Mouse (Mus musculus): Measurements from ENCODE around the gene Irf7.
A peak's percentile ranks its signal among the peaks of the same experiment; 100 is the strongest.
"Not testable (repeated sequence)": the region's sequence is repeated elsewhere in the genome, so short reads cannot be mapped to it uniquely, and the experiment has no call there.

The Irf7 gene

DNA sequence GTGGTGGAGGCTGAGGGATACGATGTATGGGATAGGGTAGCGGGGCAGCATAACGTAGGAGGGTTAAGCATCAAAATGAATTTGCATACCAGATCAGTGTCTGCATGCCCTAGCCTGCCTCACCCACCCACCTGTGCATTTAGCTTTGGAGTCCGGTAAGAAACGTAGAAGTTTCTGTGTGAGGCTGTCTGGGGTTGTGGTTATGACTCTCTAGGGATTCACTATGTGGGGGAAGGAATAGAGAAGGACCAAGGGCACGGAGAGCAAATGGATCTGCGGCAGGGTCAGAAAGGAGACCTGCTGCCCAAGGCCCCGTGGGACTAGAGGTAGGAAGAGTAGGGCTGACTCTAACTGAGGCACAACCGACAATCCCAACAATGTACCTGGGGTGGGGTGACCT lies 9.1 kb upstream of the Irf7 start:
- DNase-seq (ENCODE audit: low read depth, low spot score): no peak

GRCm38 (mm10) chr7:141270631-141271030 lies 4.3 kb upstream of the Irf7 start:
- DNase-seq (ENCODE audit: low read depth, low spot score): no peak

DNA sequence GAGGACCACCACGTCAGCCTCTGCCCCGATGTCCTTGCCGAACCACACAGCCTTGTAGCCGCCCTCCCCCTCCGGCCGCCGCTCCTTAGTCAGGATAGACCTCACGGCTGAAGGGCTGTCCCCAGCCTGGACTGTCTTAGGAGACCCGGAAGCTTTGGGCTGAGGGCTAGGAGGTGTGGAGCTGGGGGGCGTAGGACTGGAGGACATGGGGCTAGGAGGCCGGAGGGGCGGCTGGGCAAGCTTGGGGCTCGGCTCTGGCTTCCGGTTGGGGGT lies 2.9 kb upstream of the Irf7 start:
- no peak for DNase-seq (ENCODE audit: low read depth, low spot score)

DNA sequence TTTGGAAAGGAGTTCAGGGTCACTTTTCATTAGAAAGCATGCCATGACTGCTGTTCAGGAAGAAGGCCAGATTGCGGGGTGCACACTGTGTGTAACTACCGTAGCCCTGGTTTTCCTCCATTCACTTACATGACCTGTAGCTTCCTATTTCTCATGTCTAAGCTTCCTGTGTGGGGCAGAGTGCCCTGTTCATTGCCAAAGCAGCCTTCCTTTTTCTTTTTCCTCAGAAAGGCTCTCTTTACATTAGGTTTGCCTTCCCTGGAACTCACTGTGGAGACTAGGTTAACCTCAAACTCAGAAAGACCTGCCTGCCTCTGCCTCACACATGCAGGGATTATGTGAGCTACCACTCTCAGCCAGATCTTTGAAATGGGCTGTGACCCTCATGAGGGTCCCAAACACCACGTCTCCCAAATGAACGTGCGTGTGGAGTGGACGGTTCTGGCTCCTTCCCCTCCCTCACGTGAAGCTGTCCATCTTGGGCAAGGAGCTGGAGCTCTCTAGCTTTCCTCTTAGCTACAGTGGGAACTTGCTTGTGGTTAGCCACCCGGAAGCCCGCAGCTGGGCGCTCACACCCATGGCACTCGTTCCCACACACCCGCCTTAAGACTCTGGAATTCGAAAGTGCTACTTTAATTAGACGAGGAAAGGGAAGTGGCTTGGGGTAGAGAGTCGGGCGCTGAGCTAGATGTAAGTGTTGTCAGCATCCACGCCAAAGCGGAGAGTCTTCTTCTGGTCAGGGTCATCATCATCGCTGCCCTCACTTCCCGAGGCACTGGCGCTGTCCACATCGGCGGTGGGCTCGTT lies 2.4 kb upstream of the Irf7 start:
- DNase-seq (ENCODE audit: low read depth, low spot score): no peak

GRCm38 (mm10) chr7:141265411-141265738 lies 906 bp downstream of the Irf7 start:
- no peak for DNase-seq (ENCODE audit: low read depth, low spot score)

- DNase-seq (ENCODE audit: low read depth, low spot score): peak; percentile 39
Observed at GRCm38 (mm10) chr7:141264761-141265410, 1.4 kb downstream of the Irf7 start.

DNA sequence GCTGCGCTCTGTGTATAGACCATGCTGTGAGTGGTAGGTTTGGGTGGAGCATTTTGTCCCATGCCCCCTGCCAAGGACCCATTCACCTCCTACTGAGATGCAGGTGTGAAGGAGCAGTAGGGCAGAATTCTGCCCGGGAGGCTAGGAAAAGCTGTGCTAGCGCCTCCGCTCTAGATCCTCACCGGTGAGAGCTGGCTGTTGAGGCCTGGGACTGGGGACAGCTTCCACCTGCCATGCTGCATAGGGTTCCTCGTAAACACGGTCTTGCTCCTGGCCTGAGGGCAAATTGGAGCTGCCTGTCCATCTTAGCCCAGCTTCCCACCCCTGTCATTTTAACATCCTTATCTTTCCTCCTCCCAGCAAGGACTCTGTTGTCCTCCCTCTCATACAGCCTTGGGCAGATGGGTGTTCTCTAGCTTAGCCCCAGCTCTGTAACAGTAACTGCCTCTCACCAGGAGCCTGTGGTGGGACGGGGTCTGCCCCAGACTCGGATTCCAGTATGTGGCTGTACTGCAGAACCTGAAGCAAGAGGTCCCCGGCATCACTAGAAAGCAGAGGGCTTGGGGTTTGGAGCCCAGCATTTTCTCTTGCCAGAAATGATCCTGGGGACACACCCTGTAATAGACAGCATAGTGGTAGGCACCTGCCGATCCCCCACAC lies 2.1 kb downstream of the Irf7 start:
- DNase-seq (ENCODE audit: low read depth, low spot score): no peak

GRCm38 (mm10) chr7:141263640-141264039 lies 2.6 kb downstream of the Irf7 start:
- DNase-seq (ENCODE audit: low read depth, low spot score): peak; percentile 21

DNA sequence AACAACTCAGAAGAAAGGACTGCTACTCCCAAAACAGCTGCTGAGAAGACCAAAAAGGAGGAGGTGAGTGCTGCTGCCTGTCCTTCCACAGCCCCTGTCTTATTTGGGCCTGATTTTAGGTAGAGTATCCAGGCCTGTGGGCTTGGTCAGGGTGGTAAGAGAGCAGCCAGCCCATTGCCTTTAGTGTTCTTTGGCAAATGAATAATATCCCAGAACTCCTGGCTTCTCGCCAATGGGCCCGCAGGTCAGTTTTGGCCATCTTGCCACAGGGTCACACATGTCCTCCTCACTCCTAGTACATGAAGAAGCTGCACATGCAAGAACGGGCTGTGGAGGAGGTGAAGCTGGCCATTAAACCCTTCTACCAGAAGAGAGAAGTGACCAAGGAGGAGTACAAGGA lies 4.8 kb downstream of the Irf7 start:
- DNase-seq (ENCODE audit: low read depth, low spot score): no peak

DNA sequence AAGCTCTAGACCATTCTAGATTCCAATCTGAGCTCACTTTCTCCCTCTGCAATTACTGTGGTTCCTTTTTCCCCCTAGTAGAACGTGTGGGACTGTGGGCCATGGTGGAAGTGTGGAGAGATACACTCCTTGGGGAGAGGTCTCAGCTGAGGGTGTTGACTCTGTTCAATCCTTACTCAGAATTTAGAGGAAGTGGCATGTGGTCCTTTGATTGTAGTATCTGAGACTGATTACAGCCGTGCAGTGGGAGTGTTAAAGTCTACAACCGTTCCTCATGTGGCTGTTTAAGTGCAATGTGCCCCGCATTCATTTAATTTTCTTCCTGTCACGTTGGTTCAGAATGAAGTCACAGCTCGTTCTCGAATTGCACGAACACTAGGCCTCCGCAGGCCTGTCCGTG lies 10.1 kb downstream of the Irf7 start:
- DNase-seq (ENCODE audit: low read depth, low spot score): no peak

- not testable (repeated sequence) for DNase-seq (ENCODE audit: low read depth, low spot score)
Observed at GRCm38 (mm10) chr7:141250486-141250885, 15.8 kb downstream of the Irf7 start.

- peak; percentile 65 for DNase-seq (ENCODE audit: low read depth, low spot score)
Observed at GRCm38 (mm10) chr7:141231551-141231950, 34.7 kb downstream of the Irf7 start.

DNA sequence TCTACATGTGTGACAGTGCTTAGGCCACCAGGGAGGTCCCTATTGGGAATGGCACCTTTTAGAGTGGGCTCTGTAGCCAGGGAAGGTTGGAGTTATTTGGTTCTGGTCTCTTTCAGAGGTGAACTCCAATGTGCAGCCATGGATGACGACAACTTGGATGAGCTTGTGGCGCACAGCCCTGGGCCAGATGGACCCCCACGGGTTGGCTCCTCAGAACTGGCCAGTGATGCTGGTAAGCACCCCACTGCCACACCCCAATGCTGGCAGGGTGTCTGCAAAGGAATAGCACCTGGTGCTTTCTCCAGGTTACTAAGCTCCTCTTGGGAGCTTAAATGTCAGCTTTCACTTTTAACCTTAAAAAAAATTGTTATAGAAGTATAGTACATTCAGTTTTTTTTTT lies 35.2 kb downstream of the Irf7 start:
- no peak for DNase-seq (ENCODE audit: low read depth, low spot score)

GRCm38 (mm10) chr7:141230570-141230969 lies 35.7 kb downstream of the Irf7 start:
- no peak for DNase-seq (ENCODE audit: low read depth, low spot score)

- no peak for DNase-seq (ENCODE audit: low read depth, low spot score)
Observed at GRCm38 (mm10) chr7:141229702-141230101, 36.6 kb downstream of the Irf7 start.

GRCm38 (mm10) chr7:141228279-141229067 lies 37.8 kb downstream of the Irf7 start, which contains the start of gene Phrf1:
Phrf1 (plus strand) TSS chr7:141228784.
- DNase-seq (ENCODE audit: low read depth, low spot score): peak; percentile 92

- DNase-seq (ENCODE audit: low read depth, low spot score): no peak
Observed at GRCm38 (mm10) chr7:141227796-141228195, 38.5 kb downstream of the Irf7 start.

- peak; percentile 63 for DNase-seq (ENCODE audit: low read depth, low spot score)
Observed at GRCm38 (mm10) chr7:141226535-141226934, 39.7 kb downstream of the Irf7 start.

- no peak for DNase-seq (ENCODE audit: low read depth, low spot score)
Observed at GRCm38 (mm10) chr7:141222696-141223215, 43.5 kb downstream of the Irf7 start.

DNA sequence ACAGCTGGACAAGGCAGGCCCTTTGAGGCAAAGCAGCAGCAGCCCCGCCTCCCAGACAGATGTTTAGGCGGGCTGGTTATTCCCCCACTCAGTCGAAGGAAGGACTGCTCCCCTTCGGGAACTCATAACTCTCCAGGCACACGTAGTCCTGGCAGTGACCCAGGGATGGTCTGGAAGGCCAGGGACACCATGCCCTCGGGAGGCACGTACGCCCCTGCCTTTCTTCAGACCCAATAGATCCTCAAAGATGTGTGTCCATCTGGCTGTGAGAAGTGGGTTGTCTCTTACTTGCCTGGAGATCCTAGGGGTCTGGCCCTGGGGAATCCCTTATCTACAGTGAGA lies 44.2 kb downstream of the Irf7 start:
- no peak for DNase-seq (ENCODE audit: low read depth, low spot score)

- DNase-seq (ENCODE audit: low read depth, low spot score): peak; percentile 99
Observed at GRCm38 (mm10) chr7:141221249-141222125, 44.8 kb downstream of the Irf7 start.
